In genomic region chr3:52452345-52452744, GRCm38 (mm10) we compare ENCODE assay signal across 11 mouse cellular contexts.
DNase-seq lines count a peak whose midpoint lies in the region; ATAC-seq and TF ChIP-seq lines count a peak whose summit lies in the region.
"Had no signal": no experiment of that assay in that cellular context is flagged by ENCODE, and none has a peak within 500 bp of the region (broad histone marks: within the 10 kb centered on the region; RNA-seq: fewer than 3 reads in every experiment).

No protein-coding gene starts in this region.

- ATAC-seq in heart, embryonic 12.5 days (ENCODE audit: insufficient number of reproducible peaks, low FRiP score), result no peak
- no peak for ATAC-seq in forebrain, embryonic 13.5 days
- ATAC-seq: intestine, postnatal 0 days had no signal

- intact Hi-C loops in heart, postnatal 25 days (cut with DNase I), result loop anchor here (1.0 to 10.0 kb wide), 4 partner anchors 48 to 522 kb away; no protein-coding TSS in a partner anchor

- no peaks in the 10 kb centered on the region; the same call in 1 of the 2 replicates for H3K9me3 ChIP-seq in heart, embryonic 12.5 days (replicated peaks)
- H3K9me3 ChIP-seq in forebrain, embryonic 13.5 days (replicated peaks), result no peaks in the 10 kb centered on the region

- H3K27ac ChIP-seq in heart, embryonic 12.5 days (ENCODE audit: poor library complexity, severe bottlenecking), result no peak overlapping the region
- peak overlapping the region; percentile 64 for H3K27ac ChIP-seq in brown adipose tissue, adult 24 weeks (replicated peaks; ENCODE audit: low read depth, low read length)
- H3K27ac ChIP-seq in layer of hippocampus, adult 2 months, result no peak overlapping the region
- no peak overlapping the region for H3K27ac ChIP-seq in forebrain, embryonic 13.5 days

- peak; percentile 99 for DNase-seq in heart, adult 11 months
- DNase-seq in 3T3-L1 (ENCODE audit: low read depth, low spot score), result peak; percentile 4
- DNase-seq in heart, postnatal 25 days (ENCODE audit: low spot score), result peak; percentile 76
- no peak for DNase-seq in layer of hippocampus, adult 2 months (ENCODE audit: low spot score in 2 of 2)
- no peak for DNase-seq in urinary bladder, postnatal 10 days (ENCODE audit: low spot score)
- DNase-seq: lung, embryonic 14.5 days; retina, postnatal 1 day had no signal

- peaks cover 12% of the 10 kb centered on the region for H3K4me1 ChIP-seq in heart, embryonic 12.5 days (replicated peaks)
- H3K4me1 ChIP-seq in brown adipose tissue, adult 24 weeks (ENCODE audit: control insufficient read depth, insufficient read depth, insufficient read length, low read length), result peaks cover 17% of the 10 kb centered on the region; the same call in 1 of the 2 replicates
- no peaks in the 10 kb centered on the region for H3K4me1 ChIP-seq in forebrain, embryonic 13.5 days

- H3K36me3 ChIP-seq in heart, embryonic 12.5 days, result no peaks in the 10 kb centered on the region
- H3K36me3 ChIP-seq in forebrain, embryonic 13.5 days (ENCODE audit: poor library complexity, severe bottlenecking), result no peaks in the 10 kb centered on the region

- TF ChIP-seq CTCF in layer of hippocampus, adult 2 months (conservative IDR thresholded peaks at IDR 0.05), result no peak

- H3K9ac ChIP-seq in heart, embryonic 12.5 days, result no peak overlapping the region
- H3K9ac ChIP-seq in forebrain, embryonic 13.5 days, result no peak overlapping the region
- H3K9ac ChIP-seq: lung, embryonic 14.5 days had no signal

- H3K4me2 ChIP-seq in heart, embryonic 12.5 days, result no peak overlapping the region
- no peak overlapping the region for H3K4me2 ChIP-seq in forebrain, embryonic 13.5 days
- H3K4me2 ChIP-seq: lung, embryonic 14.5 days had no signal

- H3K27me3 ChIP-seq in heart, embryonic 12.5 days (replicated peaks), result no peaks in the 10 kb centered on the region
- H3K27me3 ChIP-seq in forebrain, embryonic 13.5 days, result no peaks in the 10 kb centered on the region

- WGBS in heart, embryonic 12.5 days, result 52% methylated on average over 5 of the region's 5 CpGs
- 71% methylated on average over 5 of the region's 5 CpGs for WGBS in forebrain, embryonic 13.5 days

- H3K4me3 ChIP-seq in heart, embryonic 12.5 days, result no peak overlapping the region
- H3K4me3 ChIP-seq in brown adipose tissue, adult 24 weeks (ENCODE audit: insufficient read depth, low read depth, low read length), result no peak overlapping the region
- no peak overlapping the region for H3K4me3 ChIP-seq in layer of hippocampus, adult 2 months
- H3K4me3 ChIP-seq in forebrain, embryonic 13.5 days, result no peak overlapping the region

Comparison
In these comparisons a context has a peak if more than half of its experiments do, and no peak if none do; other contexts are left out.
1. DNase-seq: peak in heart, adult 11 months (single experiment), 3T3-L1 (single experiment) and heart, postnatal 25 days (single experiment); none in layer of hippocampus, adult 2 months (0 of 2) and urinary bladder, postnatal 10 days (single experiment).